Mouse (Mus musculus): ENCODE results near the gene Olfr800. TPM values are rescaled to one million over a fixed set of nuclear protein-coding genes. Genes with fewer than 3 reads are reported as not detected.

Olfr800 gene
- not detected in 2 replicates for polyA plus RNA-seq (2015; fragmentation: Nextera tagmentation; extraction: Ambion mirVana)

GRCm38 (mm10) chr10:129657394-129657793 lies at the start of gene Olfr800:
Olfr800 (plus strand) TSS chr10:129657694.

GRCm38 (mm10) chr10:129612470-129612869 lies 45.0 kb upstream of the Olfr800 start, which contains the start of gene Olfr796:
Olfr796 (minus strand) TSS chr10:129612570.

GRCm38 (mm10) chr10:129627834-129628233 lies 29.7 kb upstream of the Olfr800 start, which contains the start of gene Olfr798:
Olfr798 (minus strand) TSS chr10:129627934.

GRCm38 (mm10) chr10:129637184-129637583 lies 20.3 kb upstream of the Olfr800 start, which contains the start of gene Olfr799:
Olfr799 (plus strand) TSS chr10:129637484.

GRCm38 (mm10) chr10:129673765-129674164 lies 16.3 kb downstream of the Olfr800 start, which contains the start of gene Olfr801:
Olfr801 (minus strand) TSS chr10:129673865.

GRCm38 (mm10) chr10:129688069-129688468 lies 30.6 kb downstream of the Olfr800 start, which contains the start of gene Olfr802:
Olfr802 (minus strand) TSS chr10:129688169.

GRCm38 (mm10) chr10:129694186-129694585 lies 36.7 kb downstream of the Olfr800 start, which contains the start of gene Olfr803:
Olfr803 (minus strand) TSS chr10:129694286.

GRCm38 (mm10) chr10:129702910-129703309 lies 45.4 kb downstream of the Olfr800 start, which contains the start of gene Olfr804:
Olfr804 (plus strand) TSS chr10:129703210.

Other genes with a start within 250 kb of the Olfr800 start
- not detected in 2 replicates for gene Olfr786, start 230.4 kb upstream of the Olfr800 start, polyA plus RNA-seq (2015; fragmentation: Nextera tagmentation; extraction: Ambion mirVana)
- not detected in 2 replicates for gene Olfr787, start 195.8 kb upstream of the Olfr800 start, polyA plus RNA-seq (2015; fragmentation: Nextera tagmentation; extraction: Ambion mirVana)
- gene Olfr788, start 186.7 kb upstream of the Olfr800 start, polyA plus RNA-seq (2015; fragmentation: Nextera tagmentation; extraction: Ambion mirVana), result not detected in 2 replicates
- gene Olfr789, start 172.9 kb upstream of the Olfr800 start, polyA plus RNA-seq (2015; fragmentation: Nextera tagmentation; extraction: Ambion mirVana), result not detected in 2 replicates
- not detected in 2 replicates for gene Olfr790, start 159.2 kb upstream of the Olfr800 start, polyA plus RNA-seq (2015; fragmentation: Nextera tagmentation; extraction: Ambion mirVana)
- gene Olfr791, start 135.9 kb upstream of the Olfr800 start, polyA plus RNA-seq (2015; fragmentation: Nextera tagmentation; extraction: Ambion mirVana), result not detected in 2 replicates
- not detected in 2 replicates for gene Olfr792, start 118.5 kb upstream of the Olfr800 start, polyA plus RNA-seq (2015; fragmentation: Nextera tagmentation; extraction: Ambion mirVana)
- not detected in 2 replicates for gene Olfr794, start 90.0 kb upstream of the Olfr800 start, polyA plus RNA-seq (2015; fragmentation: Nextera tagmentation; extraction: Ambion mirVana)
- not detected in 2 replicates for gene Olfr796, start 45.1 kb upstream of the Olfr800 start, polyA plus RNA-seq (2015; fragmentation: Nextera tagmentation; extraction: Ambion mirVana)
- not detected in 2 replicates for gene Olfr798, start 29.8 kb upstream of the Olfr800 start, polyA plus RNA-seq (2015; fragmentation: Nextera tagmentation; extraction: Ambion mirVana)
- not detected in 2 replicates for gene Olfr799, start 20.2 kb upstream of the Olfr800 start, polyA plus RNA-seq (2015; fragmentation: Nextera tagmentation; extraction: Ambion mirVana)
- gene Olfr801, start 16.2 kb downstream of the Olfr800 start, polyA plus RNA-seq (2015; fragmentation: Nextera tagmentation; extraction: Ambion mirVana), result not detected in 2 replicates
- not detected in 2 replicates for gene Olfr802, start 30.5 kb downstream of the Olfr800 start, polyA plus RNA-seq (2015; fragmentation: Nextera tagmentation; extraction: Ambion mirVana)
- not detected in 2 replicates for gene Olfr803, start 36.6 kb downstream of the Olfr800 start, polyA plus RNA-seq (2015; fragmentation: Nextera tagmentation; extraction: Ambion mirVana)
- not detected in 2 replicates for gene Olfr804, start 45.5 kb downstream of the Olfr800 start, polyA plus RNA-seq (2015; fragmentation: Nextera tagmentation; extraction: Ambion mirVana)
- not detected in 2 replicates for gene Olfr805, start 71.7 kb downstream of the Olfr800 start, polyA plus RNA-seq (2015; fragmentation: Nextera tagmentation; extraction: Ambion mirVana)
- gene Olfr806, start 84.2 kb downstream of the Olfr800 start, polyA plus RNA-seq (2015; fragmentation: Nextera tagmentation; extraction: Ambion mirVana), result not detected in 2 replicates
- not detected in 2 replicates for gene Olfr807, start 100.1 kb downstream of the Olfr800 start, polyA plus RNA-seq (2015; fragmentation: Nextera tagmentation; extraction: Ambion mirVana)
- gene Olfr808, start 107.8 kb downstream of the Olfr800 start, polyA plus RNA-seq (2015; fragmentation: Nextera tagmentation; extraction: Ambion mirVana), result not detected in 2 replicates
- gene Olfr809, start 116.9 kb downstream of the Olfr800 start, polyA plus RNA-seq (2015; fragmentation: Nextera tagmentation; extraction: Ambion mirVana), result not detected in 2 replicates
- gene Olfr810, start 137.2 kb downstream of the Olfr800 start, polyA plus RNA-seq (2015; fragmentation: Nextera tagmentation; extraction: Ambion mirVana), result not detected in 2 replicates
- gene Olfr811, start 146.7 kb downstream of the Olfr800 start, polyA plus RNA-seq (2015; fragmentation: Nextera tagmentation; extraction: Ambion mirVana), result not detected in 2 replicates
- not detected in 2 replicates for gene Olfr812, start 188.4 kb downstream of the Olfr800 start, polyA plus RNA-seq (2015; fragmentation: Nextera tagmentation; extraction: Ambion mirVana)
- gene Olfr813, start 197.7 kb downstream of the Olfr800 start, polyA plus RNA-seq (2015; fragmentation: Nextera tagmentation; extraction: Ambion mirVana), result not detected in 2 replicates
- gene Olfr814, start 222.2 kb downstream of the Olfr800 start, polyA plus RNA-seq (2015; fragmentation: Nextera tagmentation; extraction: Ambion mirVana), result not detected in 2 replicates
- not detected in 2 replicates for gene Olfr815, start 248.2 kb downstream of the Olfr800 start, polyA plus RNA-seq (2015; fragmentation: Nextera tagmentation; extraction: Ambion mirVana)